Mouse (Mus musculus): ENCODE measurements at regions not wholly inside any gene's neighbourhood (a gene's known extent, or its start where the extent isn't known, plus 50 kb on each side); places are given as distances from the start of the nearest gene placed in this dataset.

GRCm38 (mm10) chr15:16990848-16991247 lies 262.3 kb downstream of the Cdh9 start:
- TF ChIP-seq CTCF (IDR thresholded peaks at IDR 0.05; ENCODE audit: extremely low read depth, insufficient read depth, low read length) (no peak), POLR2A (IDR thresholded peaks at IDR 0.05; ENCODE audit: extremely low read depth, insufficient read depth, low read length) (no peak)
